Mouse (Mus musculus) forebrain, embryonic 16.5 days (tissue): ENCODE measurements at regions not wholly inside any gene's neighbourhood (a gene's known extent, or its start where the extent isn't known, plus 50 kb on each side); places are given as distances from the start of the nearest gene placed in this dataset.

ENCODE experiments used
- ATAC-seq: fragments of 200-750 bp; cut with Nextera tagmentation; 2 replicates; pipeline ENCODE4 v1.8.0; 2017; ENCODE audit warnings: mild to moderate bottlenecking, moderate library complexity
- H3K27ac ChIP-seq: fragments of 300-500 bp; sonication (generic); 2 replicates; pipeline ENCODE4 v1.5.1; 2014; ENCODE audit warnings: low read length, control low read depth
- H3K27me3 ChIP-seq: fragments of 300-500 bp; sonication (generic); replicated peaks from 2 replicates; pipeline ENCODE4 v1.6.1; 2014; ENCODE audit warnings: low read length; ENCODE audit not compliant: control insufficient read depth, insufficient read depth
- H3K36me3 ChIP-seq: fragments of 300-500 bp; sonication (generic); 2 replicates; pipeline ENCODE4 v1.6.1; 2014; ENCODE audit not compliant: control insufficient read depth, insufficient read depth
- H3K4me1 ChIP-seq: fragments of 300-500 bp; sonication (generic); replicated peaks from 2 replicates; pipeline ENCODE4 v1.6.1; 2014; ENCODE audit warnings: low read length; ENCODE audit not compliant: control insufficient read depth, insufficient read depth
- H3K4me2 ChIP-seq: fragments of 300-500 bp; sonication (generic); 2 replicates; pipeline ENCODE4 v1.6.1; 2014; ENCODE audit warnings: mild to moderate bottlenecking, low read length, control low read depth
- H3K4me3 ChIP-seq: fragments of 300-500 bp; sonication (generic); replicated peaks from 2 replicates; pipeline ENCODE4 v1.5.1; 2014; ENCODE audit warnings: mild to moderate bottlenecking, low read length, control low read depth
- H3K9ac ChIP-seq: fragments of 300-500 bp; sonication (generic); replicated peaks from 2 replicates; pipeline ENCODE4 v1.6.1; 2014; ENCODE audit warnings: low read depth, low read length, control low read depth
- H3K9me3 ChIP-seq: fragments of 300-500 bp; sonication (generic); 2 replicates; pipeline ENCODE4 v1.6.1; 2016; ENCODE audit warnings: low read length; ENCODE audit not compliant: control insufficient read depth
- WGBS: fragments of 180-500 bp; shearing (Covaris S2); extraction: QIAGEN DNeasy Blood & Tissue Kit; methylation state at CpG from one replicate; pipeline ENCODE4 v1.1.7; 2014; 5-methylcytosine and 5-hydroxymethylcytosine counted together

- Histone ChIP-seq H3K4me2 (no peak overlapping the region), H3K9ac (no peak overlapping the region), H3K4me3 (no peak overlapping the region), H3K4me1 (no peaks in the 10 kb centered on the region), H3K27ac (no peak overlapping the region), H3K27me3 (no peaks in the 10 kb centered on the region), H3K9me3 (no peaks in the 10 kb centered on the region), H3K36me3 (no peaks in the 10 kb centered on the region)
- no peak for ATAC-seq
- WGBS, result 61% methylated on average over 6 of the region's 6 CpGs
Observed at GRCm38 (mm10) chr12:92186448-92187132, 337.6 kb upstream of the Sel1l start.

- H3K27me3 ChIP-seq, result no peaks in the 10 kb centered on the region
- no peaks in the 10 kb centered on the region for H3K9me3 ChIP-seq
- H3K27ac ChIP-seq, result no peak overlapping the region
- no peak overlapping the region for H3K4me2 ChIP-seq
- no peaks in the 10 kb centered on the region for H3K4me1 ChIP-seq
- 59% methylated on average over 5 of the region's 5 CpGs for WGBS
- no peak overlapping the region for H3K4me3 ChIP-seq
- H3K36me3 ChIP-seq, result no peaks in the 10 kb centered on the region
- no peak for ATAC-seq
- no peak overlapping the region for H3K9ac ChIP-seq
Observed at GRCm38 (mm10) chr12:92179292-92179691, 330.3 kb upstream of the Sel1l start.

GRCm38 (mm10) chr12:92156726-92157125 is 307.8 kb upstream of the Sel1l start:
- Histone ChIP-seq H3K9me3 (no peaks in the 10 kb centered on the region), H3K4me3 (no peak overlapping the region), H3K27me3 (no peaks in the 10 kb centered on the region), H3K27ac (no peak overlapping the region), H3K9ac (no peak overlapping the region), H3K36me3 (no peaks in the 10 kb centered on the region), H3K4me1 (peaks cover 8% of the 10 kb centered on the region), H3K4me2 (no peak overlapping the region)
- ATAC-seq, result no peak

- Histone ChIP-seq H3K9ac (no peak overlapping the region), H3K27ac (no peak overlapping the region), H3K27me3 (no peaks in the 10 kb centered on the region), H3K4me3 (no peak overlapping the region), H3K4me2 (no peak overlapping the region), H3K36me3 (no peaks in the 10 kb centered on the region), H3K4me1 (peaks cover 8% of the 10 kb centered on the region), H3K9me3 (no peaks in the 10 kb centered on the region)
- no peak for ATAC-seq
- 46% methylated on average over 2 of the region's 2 CpGs for WGBS
Observed at GRCm38 (mm10) chr12:92152922-92153235, 303.9 kb upstream of the Sel1l start.

GRCm38 (mm10) chr12:92152043-92152921 is 303.3 kb upstream of the Sel1l start:
- no peaks in the 10 kb centered on the region for H3K9me3 ChIP-seq
- H3K4me1 ChIP-seq, result peaks cover 8% of the 10 kb centered on the region
- no peaks in the 10 kb centered on the region for H3K27me3 ChIP-seq
- no peak overlapping the region for H3K9ac ChIP-seq
- no peak overlapping the region for H3K4me2 ChIP-seq
- H3K36me3 ChIP-seq, result no peaks in the 10 kb centered on the region
- no peak overlapping the region for H3K4me3 ChIP-seq
- H3K27ac ChIP-seq, result peak overlapping the region; percentile 45; the same call in 1 of the 2 replicates
- ATAC-seq, result peak; percentile 93
- WGBS, result 20% methylated on average over 4 of the region's 4 CpGs

GRCm38 (mm10) chr12:92137539-92137938 is 288.6 kb upstream of the Sel1l start:
- Histone ChIP-seq H3K27me3 (no peaks in the 10 kb centered on the region), H3K27ac (no peak overlapping the region), H3K9ac (no peak overlapping the region), H3K4me3 (no peak overlapping the region), H3K4me1 (no peaks in the 10 kb centered on the region), H3K36me3 (no peaks in the 10 kb centered on the region), H3K9me3 (no peaks in the 10 kb centered on the region), H3K4me2 (no peak overlapping the region)
- WGBS, result 77% methylated on average over 4 of the region's 4 CpGs
- ATAC-seq, result no peak

- Histone ChIP-seq H3K4me1 (no peaks in the 10 kb centered on the region), H3K4me2 (no peak overlapping the region), H3K9me3 (no peaks in the 10 kb centered on the region), H3K27me3 (no peaks in the 10 kb centered on the region), H3K36me3 (no peaks in the 10 kb centered on the region), H3K27ac (no peak overlapping the region), H3K4me3 (no peak overlapping the region), H3K9ac (no peak overlapping the region)
- WGBS, result 90% methylated on average over 6 of the region's 6 CpGs
- ATAC-seq, result no peak
Observed at GRCm38 (mm10) chr12:92127648-92128047, 278.7 kb upstream of the Sel1l start.

- 82% methylated on average over 6 of the region's 6 CpGs for WGBS
- ATAC-seq, result no peak
Observed at GRCm38 (mm10) chr12:92120164-92120815, 271.3 kb upstream of the Sel1l start.

GRCm38 (mm10) chr12:92109615-92110014 is 260.7 kb upstream of the Sel1l start:
- 21% methylated on average over 3 of the region's 3 CpGs for WGBS

More at GRCm38 (mm10) chr12:92120164-92120815, 271.3 kb upstream of the Sel1l start:
- no peak overlapping the region for H3K9ac ChIP-seq
- no peak overlapping the region for H3K4me3 ChIP-seq
- no peak overlapping the region for H3K4me2 ChIP-seq
- H3K4me1 ChIP-seq, result no peaks in the 10 kb centered on the region
- H3K36me3 ChIP-seq, result no peaks in the 10 kb centered on the region
- H3K27me3 ChIP-seq, result no peaks in the 10 kb centered on the region
- no peaks in the 10 kb centered on the region for H3K9me3 ChIP-seq
- H3K27ac ChIP-seq, result no peak overlapping the region

More at GRCm38 (mm10) chr12:92109615-92110014, 260.7 kb upstream of the Sel1l start:
- Histone ChIP-seq H3K27me3 (no peaks in the 10 kb centered on the region), H3K4me3 (no peak overlapping the region), H3K4me1 (0 out of 2 replicates have a peak, but pooled peaks cover 7% of the 10 kb centered on the region), H3K9me3 (no peaks in the 10 kb centered on the region), H3K4me2 (no peak overlapping the region), H3K36me3 (no peaks in the 10 kb centered on the region), H3K27ac (no peak overlapping the region), H3K9ac (no peak overlapping the region)
- peak; percentile 63 for ATAC-seq
